Mouse (Mus musculus) lung, postnatal 0 days (tissue): ENCODE data around the gene Erp29.

Experiments
- CTCF ChIP-seq: IDR thresholded peaks from 2 replicates; pipeline ENCODE4 v1.5.1; 2016; ENCODE audit warnings: antibody characterized with exemption, mild to moderate bottlenecking
- EP300 ChIP-seq: IDR thresholded peaks from 2 replicates; pipeline ENCODE4 v1.6.1; 2016; ENCODE audit warnings: antibody characterized with exemption, mild to moderate bottlenecking, control low read depth

DNA sequence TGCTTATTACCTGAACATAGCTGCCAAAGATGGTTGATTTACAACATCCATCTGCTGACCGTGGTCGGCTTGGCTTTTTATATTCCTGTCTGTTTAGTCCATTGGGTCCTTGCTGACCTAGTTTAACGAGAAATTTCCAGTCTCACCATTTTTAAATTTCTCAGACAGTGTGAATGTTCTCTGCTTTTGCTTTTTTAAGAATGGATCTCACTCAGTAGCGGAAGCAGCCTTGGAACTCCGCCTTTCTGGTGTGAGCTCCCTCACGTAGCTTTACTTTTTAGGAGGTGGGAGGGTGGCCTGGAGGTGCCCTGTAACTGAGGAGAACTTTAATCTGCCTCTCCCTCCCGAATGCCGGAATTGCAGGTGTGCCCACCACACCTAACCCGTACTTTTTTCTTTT is 31.6 kb downstream of the Erp29 start:
- no peak for TF ChIP-seq CTCF
- no peak for TF ChIP-seq EP300
